Comparison of ENCODE assay signal across 8 mouse cellular contexts in genomic region chr16:30187907-30188414, GRCm38 (mm10).
DNase-seq lines count a peak whose midpoint lies in the region; ATAC-seq and TF ChIP-seq lines count a peak whose summit lies in the region.

No protein-coding gene starts in this region.

- H3K4me1 ChIP-seq in intestine, postnatal 0 days (replicated peaks; ENCODE audit: control insufficient read depth, insufficient read depth, low read length), result no peaks in the 10 kb centered on the region; the same call in 1 of the 2 replicates
- peaks cover 21% of the 10 kb centered on the region for H3K4me1 ChIP-seq in midbrain, embryonic 10.5 days

- peak overlapping the region; percentile 28 for H3K4me3 ChIP-seq in intestine, postnatal 0 days (ENCODE audit: low read depth, low read length)
- peak overlapping the region; percentile 57 for H3K4me3 ChIP-seq in midbrain, embryonic 10.5 days

- peak; percentile 92 for TF ChIP-seq CTCF in intestine, postnatal 0 days (IDR thresholded peaks at IDR 0.05; ENCODE audit: low read depth)

- peak overlapping the region; percentile 68 for H3K27ac ChIP-seq in intestine, postnatal 0 days (ENCODE audit: low read depth, low read length)
- H3K27ac ChIP-seq in midbrain, embryonic 10.5 days (replicated peaks), result peak overlapping the region; percentile 86

- H3K9me3 ChIP-seq in intestine, postnatal 0 days (ENCODE audit: control insufficient read depth), result no peaks in the 10 kb centered on the region
- no peaks in the 10 kb centered on the region for H3K9me3 ChIP-seq in midbrain, embryonic 10.5 days (replicated peaks)

- ATAC-seq in intestine, postnatal 0 days, result peak; percentile 82

- DNase-seq in adrenal gland, adult (ENCODE audit: inconsistent age in 2 of 2, low spot score in 1 of 2), result peak; percentile 99
- DNase-seq in embryo, embryonic 11.5 days (ENCODE audit: low read depth, low spot score), result peak; percentile 72
- DNase-seq in gastrocnemius, postnatal 4 days (ENCODE audit: low spot score in 2 of 2), result peak; percentile 78 to 92
- DNase-seq in left cerebral cortex, postnatal 36 days (ENCODE audit: low spot score in 2 of 2), result peak; percentile 81 to 83
- DNase-seq in midbrain, embryonic 10.5 days (ENCODE audit: low spot score), result peak; percentile 83
- DNase-seq in right cerebral cortex, postnatal 36 days (ENCODE audit: low spot score in 2 of 2), result peak; percentile 82 to 83
- peak; percentile 93 to 95 for DNase-seq in urinary bladder, postnatal 4 days (ENCODE audit: low spot score in 2 of 2)

- H3K36me3 ChIP-seq in intestine, postnatal 0 days (ENCODE audit: control insufficient read depth, insufficient read depth), result no peaks in the 10 kb centered on the region
- no peaks in the 10 kb centered on the region for H3K36me3 ChIP-seq in midbrain, embryonic 10.5 days

- intact Hi-C loops in left cerebral cortex, postnatal 36 days (cut with DNase I), result loop anchor here (1.0 to 2.0 kb wide), 2 partner anchors 118 to 459 kb away; no protein-coding TSS in a partner anchor

- peak overlapping the region; percentile 37 for H3K9ac ChIP-seq in intestine, postnatal 0 days (ENCODE audit: low read depth, low read length)

- no peaks in the 10 kb centered on the region for H3K27me3 ChIP-seq in intestine, postnatal 0 days (replicated peaks; ENCODE audit: control insufficient read depth, insufficient read depth, low read length)
- H3K27me3 ChIP-seq in midbrain, embryonic 10.5 days (ENCODE audit: low read depth, poor library complexity, severe bottlenecking), result peaks cover 100% of the 10 kb centered on the region

- peak overlapping the region; percentile 75 for H3K4me2 ChIP-seq in intestine, postnatal 0 days (replicated peaks; ENCODE audit: low read depth)

- under 1% methylated on average over 26 of the region's 26 CpGs for WGBS in intestine, postnatal 0 days
- WGBS in midbrain, embryonic 10.5 days, result under 1% methylated on average over 26 of the region's 26 CpGs

Comparison
In these comparisons a context has a peak if more than half of its experiments do, and no peak if none do; other contexts are left out.
1. Peak in every context shown above with its lines: DNase-seq, ATAC-seq, H3K4me3 ChIP-seq and H3K27ac ChIP-seq.